Mouse (Mus musculus) adrenal gland, adult 2 months (tissue): Measurements from ENCODE around the gene Mthfd2. TPM values are rescaled to one million over a fixed set of nuclear protein-coding genes. Genes with fewer than 3 reads are reported as not detected.
A peak's percentile ranks its signal among the peaks of the same experiment; 100 is the strongest.

Source experiments
- DNase-seq: peaks from one replicate; pipeline ENCODE4 v3.0.0; 2021
- polyA plus RNA-seq: library from polyadenylated mRNA; depleted of rRNA; stranded (reverse); fragments of >200 nt; gene quantifications from 2 replicates; pipeline ENCODE4 v1.2.3, GENCODE M21; 2012
- total RNA-seq, 2 experiments: library from RNA; stranded (reverse); gene quantifications; 2 replicates each; pipeline ENCODE4 v1.2.3; 2021

Mthfd2 gene
- total and polyA plus RNA-seq, 3 experiments = 2.5 to 30.8 (median 17.8) TPM

GRCm38 (mm10) chr6:83341387-83341786, 15.7 kb upstream of the Mthfd2 start:
- DNase-seq = peak; percentile 43

GRCm38 (mm10) chr6:83327591-83328190, 2.0 kb upstream of the Mthfd2 start:
- no peak for DNase-seq

- no peak for DNase-seq
Measured at GRCm38 (mm10) chr6:83326761-83327160, 1.1 kb upstream of the Mthfd2 start.

GRCm38 (mm10) chr6:83326394-83326736, 657 bp upstream of the Mthfd2 start:
- DNase-seq = no peak

- no peak for DNase-seq
Measured at GRCm38 (mm10) chr6:83323652-83324419, 1.9 kb downstream of the Mthfd2 start.

- DNase-seq = no peak
Measured at GRCm38 (mm10) chr6:83322794-83323193, 2.9 kb downstream of the Mthfd2 start.

- DNase-seq = no peak
Measured at GRCm38 (mm10) chr6:83321927-83322326, 3.8 kb downstream of the Mthfd2 start.

GRCm38 (mm10) chr6:83317108-83317741, 8.5 kb downstream of the Mthfd2 start:
- DNase-seq = peak; percentile 96

GRCm38 (mm10) chr6:83316022-83316421, 9.7 kb downstream of the Mthfd2 start:
- DNase-seq = no peak

- no peak for DNase-seq
Measured at GRCm38 (mm10) chr6:83315293-83315692, 10.4 kb downstream of the Mthfd2 start.

- DNase-seq = peak; percentile 39
Measured at GRCm38 (mm10) chr6:83312514-83312913, 13.2 kb downstream of the Mthfd2 start.

- DNase-seq = no peak
Measured at GRCm38 (mm10) chr6:83312021-83312420, 13.7 kb downstream of the Mthfd2 start.

- DNase-seq = no peak
Measured at GRCm38 (mm10) chr6:83311206-83311605, 14.5 kb downstream of the Mthfd2 start.

GRCm38 (mm10) chr6:83309017-83309416, 16.7 kb downstream of the Mthfd2 start:
- DNase-seq = no peak

- peak; percentile 21 for DNase-seq
Measured at GRCm38 (mm10) chr6:83302264-83302663, 23.4 kb downstream of the Mthfd2 start.

- no peak for DNase-seq
Measured at GRCm38 (mm10) chr6:83301294-83301693, 24.4 kb downstream of the Mthfd2 start.

GRCm38 (mm10) chr6:83300447-83301229, 25.1 kb downstream of the Mthfd2 start:
- no peak for DNase-seq

- peak; percentile 21 for DNase-seq
Measured at GRCm38 (mm10) chr6:83280256-83280955, 45.3 kb downstream of the Mthfd2 start.

GRCm38 (mm10) chr6:83278881-83279280, 46.8 kb downstream of the Mthfd2 start:
- DNase-seq = peak; percentile 31

GRCm38 (mm10) chr6:83277151-83277550, 48.6 kb downstream of the Mthfd2 start:
- DNase-seq = no peak

GRCm38 (mm10) chr6:83273733-83274132, 52.0 kb downstream of the Mthfd2 start:
- DNase-seq = no peak
